Mouse (Mus musculus): ENCODE results near the gene Nrxn1.

DNA sequence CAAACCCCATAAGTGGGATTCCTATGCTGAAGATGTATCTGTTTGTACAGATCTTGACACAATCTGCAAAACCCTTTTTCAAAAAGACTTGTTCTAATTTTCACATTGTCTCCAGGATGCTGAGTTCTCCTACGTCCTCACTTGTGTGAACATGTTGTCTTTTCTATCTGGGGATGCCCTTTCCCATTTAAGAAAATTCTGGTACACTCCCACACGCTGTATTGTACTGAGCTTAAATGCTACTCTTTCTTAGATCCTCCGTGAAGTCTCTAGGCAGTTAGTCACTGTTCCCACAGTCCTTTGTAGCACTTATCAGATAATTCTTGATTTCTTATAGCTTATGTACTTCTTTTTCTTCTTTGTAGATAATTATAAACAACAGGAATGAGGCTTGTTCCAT, 997.9 kb downstream of the Nrxn1 start:
- TF ChIP-seq TAL1 (conservative IDR thresholded peaks at IDR 0.05; ENCODE audit: low read depth, low read length) (no peak), CTCF (IDR thresholded peaks at IDR 0.05; ENCODE audit: low read depth, low read length) (no peak)

All from G1E (cell line).